In the genomic region with DNA sequence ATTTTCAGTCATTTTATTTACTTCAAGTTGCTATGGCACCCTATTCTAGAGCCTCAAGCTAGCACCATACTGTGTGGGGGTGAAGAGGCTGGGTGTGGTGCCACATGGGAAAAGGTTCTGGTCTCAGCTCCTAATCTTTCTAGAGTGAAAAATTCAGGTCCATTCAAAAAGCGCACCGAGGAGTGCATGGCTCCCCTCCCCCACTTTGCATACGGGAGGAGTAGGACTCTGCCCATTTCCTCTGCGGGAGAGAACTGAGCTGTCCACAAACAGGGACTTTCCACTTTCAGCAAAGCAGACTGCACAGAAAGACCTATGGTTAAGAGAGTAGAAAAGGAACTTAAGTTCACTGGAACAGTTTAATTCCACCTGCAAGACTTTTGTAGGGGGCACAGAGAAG, we compare ENCODE assay signal across 8 mouse cellular contexts. TPM values are rescaled to one million over a fixed set of nuclear protein-coding genes. Genes with fewer than 3 reads are reported as not detected.
DNase-seq lines count a peak whose midpoint lies in the region; ATAC-seq and TF ChIP-seq lines count a peak whose summit lies in the region.

No protein-coding gene starts in this region.

- H3K4me3 ChIP-seq in embryonic fibroblast, embryonic 13.5 days (ENCODE audit: insufficient read depth, low read length) = peak overlapping the region; percentile 86
- peak overlapping the region; percentile 58 for H3K4me3 ChIP-seq in hindbrain, embryonic 12.5 days

- H3K9me3 ChIP-seq in hindbrain, embryonic 12.5 days (replicated peaks) = no peaks in the 10 kb centered on the region

- TF ChIP-seq CTCF in embryonic fibroblast, embryonic 13.5 days (IDR thresholded peaks at IDR 0.05; ENCODE audit: borderline replicate concordance, insufficient read depth, low read length) = no peak

- WGBS in hindbrain, embryonic 12.5 days = under 1% methylated on average over 4 of the region's 4 CpGs

- H3K9ac ChIP-seq in hindbrain, embryonic 12.5 days = peak overlapping the region; percentile 77

- H3K36me3 ChIP-seq in hindbrain, embryonic 12.5 days = peaks cover 34% of the 10 kb centered on the region

- peak; percentile 77 for DNase-seq in CD4-positive, CD25-positive, alpha-beta regulatory T cell, adult 2 months (ENCODE audit: low read depth, low spot score)
- DNase-seq in adrenal gland, adult (ENCODE audit: inconsistent age in 2 of 2, low spot score in 1 of 2) = peak; percentile 70 to 89
- DNase-seq in layer of hippocampus, postnatal 10 days (ENCODE audit: low spot score in 2 of 2) = peak; percentile 48 to 50
- DNase-seq in lung, postnatal 25 days (ENCODE audit: low spot score) = peak; percentile 59
- peak; percentile 48 for DNase-seq in right cerebral cortex, postnatal 14 days
- no peak for DNase-seq in gastrocnemius, postnatal 25 days

- ATAC-seq in hindbrain, embryonic 12.5 days (ENCODE audit: low FRiP score) = no peak

- peak; percentile 46; the same call in 1 of the 2 replicates for TF ChIP-seq POLR2A in embryonic fibroblast, embryonic 13.5 days (IDR thresholded peaks at IDR 0.05; ENCODE audit: low read depth, low read length)

- peak overlapping the region; percentile 84 for H3K4me2 ChIP-seq in hindbrain, embryonic 12.5 days (replicated peaks)

- H3K27me3 ChIP-seq in hindbrain, embryonic 12.5 days = no peaks in the 10 kb centered on the region

- H3K4me1 ChIP-seq in embryonic fibroblast, embryonic 13.5 days (ENCODE audit: control insufficient read depth, insufficient read depth, low read length) = peaks cover 12% of the 10 kb centered on the region
- peaks cover 26% of the 10 kb centered on the region for H3K4me1 ChIP-seq in hindbrain, embryonic 12.5 days

- peak overlapping the region; percentile 89 for H3K27ac ChIP-seq in embryonic fibroblast, embryonic 13.5 days (ENCODE audit: insufficient read depth, low read length)
- peak overlapping the region; percentile 92 for H3K27ac ChIP-seq in hindbrain, embryonic 12.5 days

RNA-seq across cellular contexts. Expression of a gene that starts 26.6 kb away (rescaled TPM):
- polyA plus RNA-seq in embryonic fibroblast, embryonic 13.5 days (2011; ENCODE audit: insufficient read length, low read depth, missing spikeins) = 40.5 and 41.6 TPM in 2 replicates
- 21.8 and 22.0 TPM in 2 replicates for polyA plus RNA-seq in hindbrain, embryonic 12.5 days (2016; fragmentation: Nextera tagmentation; extraction: Ambion mirVana)
- 100 to 1,000 TPM; 141 to 147 TPM for total RNA-seq in layer of hippocampus, postnatal 10 days (2021)
- 10 to 100 TPM; 39.2 to 47.9 TPM for total RNA-seq in gastrocnemius, postnatal 25 days (2021)

RNA-seq across cellular contexts. Expression of a gene that starts 49.7 kb away (rescaled TPM):
- 5.7 and 7.3 TPM in 2 replicates for polyA plus RNA-seq in embryonic fibroblast, embryonic 13.5 days (2011; ENCODE audit: insufficient read length, low read depth, missing spikeins)
- 17.5 and 22.1 TPM in 2 replicates for polyA plus RNA-seq in hindbrain, embryonic 12.5 days (2016; fragmentation: Nextera tagmentation; extraction: Ambion mirVana)
- total RNA-seq in layer of hippocampus, postnatal 10 days (2021) = 10 to 100 TPM; 76.3 to 89.4 TPM
- total RNA-seq in gastrocnemius, postnatal 25 days (2021) = under 1 TPM; 0.33 to 0.64 TPM

Comparison
In these comparisons a context has a peak if more than half of its experiments do, and no peak if none do; other contexts are left out.
1. RNA of a gene that starts 49.7 kb away (total RNA-seq): 76.3 to 89.4 TPM in layer of hippocampus, postnatal 10 days; 0.33 to 0.64 TPM in gastrocnemius, postnatal 25 days; every median in the first group is over 10 times any median in the second.